Mouse (Mus musculus) intestine, embryonic 16.5 days (tissue): Measurements from ENCODE around the gene Gli2. TPM values are rescaled to one million over a fixed set of nuclear protein-coding genes. Genes with fewer than 3 reads are reported as not detected.

ENCODE experiments used
- ATAC-seq: fragments of 200-750 bp; cut with Nextera tagmentation; 2 replicates; pipeline ENCODE4 v1.8.0; 2017; ENCODE audit warnings: moderate TSS enrichment, moderate library complexity
- H3K27ac ChIP-seq: fragments of 300-500 bp; sonication (generic); 2 replicates; pipeline ENCODE4 v1.5.1; 2014; ENCODE audit warnings: mild to moderate bottlenecking, low read length
- H3K27me3 ChIP-seq: fragments of 300-500 bp; sonication (generic); replicated peaks from 2 replicates; pipeline ENCODE4 v1.6.1; 2014; ENCODE audit warnings: low read length, control low read depth, mixed read lengths; ENCODE audit not compliant: control insufficient read depth, insufficient read depth
- H3K36me3 ChIP-seq: fragments of 300-500 bp; sonication (generic); 2 replicates; pipeline ENCODE4 v1.6.1; 2014; ENCODE audit warnings: low read length, control low read depth; ENCODE audit not compliant: control insufficient read depth, insufficient read depth
- H3K4me1 ChIP-seq: fragments of 300-500 bp; sonication (generic); 2 replicates; pipeline ENCODE4 v1.6.1; 2014; ENCODE audit warnings: low read length, control low read depth, mixed read lengths; ENCODE audit not compliant: control insufficient read depth, insufficient read depth
- H3K4me2 ChIP-seq: fragments of 300-500 bp; sonication (generic); 2 replicates; pipeline ENCODE4 v1.6.1; 2014; ENCODE audit warnings: low read depth, low read length, control low read depth
- H3K4me3 ChIP-seq: fragments of 300-500 bp; sonication (generic); 2 replicates; pipeline ENCODE4 v1.5.1; 2014; ENCODE audit warnings: mild to moderate bottlenecking, low read length
- H3K9ac ChIP-seq: fragments of 300-500 bp; sonication (generic); 2 replicates; pipeline ENCODE4 v1.6.1; 2014; ENCODE audit warnings: low read depth, low read length
- H3K9me3 ChIP-seq: fragments of 300-500 bp; sonication (generic); 2 replicates; pipeline ENCODE4 v1.6.1; 2016; ENCODE audit warnings: low read length, control low read depth; ENCODE audit not compliant: control insufficient read depth
- WGBS: fragments of 180-500 bp; shearing (Covaris S2); extraction: QIAGEN DNeasy Blood & Tissue Kit; methylation state at CpG from one replicate; pipeline ENCODE4 v1.1.7; 2014; 5-methylcytosine and 5-hydroxymethylcytosine counted together
- polyA plus RNA-seq: library from polyadenylated mRNA; unstranded; fragments of >200 nt; fragmentation: Nextera tagmentation; extraction: Ambion mirVana; gene quantifications from 2 replicates; pipeline ENCODE4 v1.2.1, GENCODE M21; 2015

Gli2 gene
- polyA plus RNA-seq, 1 experiment from 2014 or later, result 5.4 TPM

- H3K27ac ChIP-seq, result no peak overlapping the region
- no peak overlapping the region for H3K4me3 ChIP-seq
- H3K27me3 ChIP-seq, result no peaks in the 10 kb centered on the region
- 29% methylated on average over 31 of the region's 31 CpGs for WGBS
- no peaks in the 10 kb centered on the region for H3K9me3 ChIP-seq
- peak overlapping the region; percentile 27; the same call in 1 of the 2 replicates for H3K9ac ChIP-seq
- peaks cover 7% of the 10 kb centered on the region; the same call in 1 of the 2 replicates for H3K4me1 ChIP-seq
- no peaks in the 10 kb centered on the region for H3K36me3 ChIP-seq
- H3K4me2 ChIP-seq, result peak overlapping the region; percentile 32
- peak; percentile 73 for ATAC-seq
Observed at GRCm38 (mm10) chr1:118825467-118826219, 227.8 kb downstream of the Gli2 start.

DNA sequence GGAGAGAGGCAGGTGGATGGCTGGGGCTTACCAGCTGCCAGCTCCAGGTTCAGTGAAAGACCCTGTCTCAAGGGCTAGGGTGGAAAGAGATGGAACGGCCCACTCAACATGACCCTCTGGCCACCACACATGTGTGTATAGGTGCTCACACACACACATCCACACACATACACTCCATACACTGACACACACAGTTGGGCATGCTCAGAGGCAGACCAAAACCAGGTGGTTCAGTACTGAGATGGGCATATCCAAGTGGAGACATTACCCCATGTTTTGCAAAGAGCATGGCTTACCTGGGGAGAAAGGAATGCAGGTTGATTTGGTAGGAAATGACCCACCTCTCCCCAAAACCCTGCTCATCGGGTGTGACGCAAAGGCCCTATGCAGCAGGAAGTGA lies 228.4 kb downstream of the Gli2 start:
- Histone ChIP-seq H3K27ac (no peak overlapping the region), H3K27me3 (no peaks in the 10 kb centered on the region), H3K36me3 (no peaks in the 10 kb centered on the region), H3K4me1 (peaks cover 7% of the 10 kb centered on the region; the same call in 1 of the 2 replicates), H3K4me3 (no peak overlapping the region), H3K9ac (no peak overlapping the region), H3K4me2 (no peak overlapping the region), H3K9me3 (no peaks in the 10 kb centered on the region)
- 0 out of 2 replicates have a peak, but pooled peaks have one; percentile 33 for ATAC-seq
- WGBS, result 56% methylated on average over 3 of the region's 3 CpGs

DNA sequence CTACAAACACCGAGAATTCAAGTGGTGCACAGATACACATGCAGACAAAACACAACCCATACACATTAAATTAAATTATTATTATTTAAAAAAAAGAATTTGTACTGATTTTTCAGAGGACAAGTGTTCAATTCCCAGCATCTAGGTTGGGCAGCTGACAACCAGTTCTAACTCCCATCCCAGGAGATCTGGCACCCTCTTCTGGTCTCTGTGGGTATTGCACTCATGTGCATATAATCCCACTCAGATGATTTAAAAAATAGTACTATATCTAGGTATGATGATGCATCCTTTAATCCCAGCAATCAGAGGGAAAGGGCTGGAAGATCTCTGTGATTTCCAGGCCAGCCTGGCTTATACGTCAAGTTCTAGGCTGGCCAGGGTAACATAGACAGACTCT lies 231.2 kb downstream of the Gli2 start:
- no peak for ATAC-seq
- H3K4me1 ChIP-seq, result peaks cover 7% of the 10 kb centered on the region; the same call in 1 of the 2 replicates
- 95% methylated on average over 2 of the region's 2 CpGs for whole genome bisulfite sequencing

GRCm38 (mm10) chr1:118815015-118815414 lies 238.4 kb downstream of the Gli2 start:
- Histone ChIP-seq H3K4me2 (no peak overlapping the region), H3K9ac (no peak overlapping the region), H3K27me3 (no peaks in the 10 kb centered on the region), H3K4me1 (no peaks in the 10 kb centered on the region), H3K4me3 (no peak overlapping the region), H3K27ac (no peak overlapping the region), H3K36me3 (no peaks in the 10 kb centered on the region), H3K9me3 (no peaks in the 10 kb centered on the region)
- WGBS, result 91% methylated on average over 2 of the region's 2 CpGs
- ATAC-seq, result no peak

More for the DNA sequence above, 231.2 kb downstream of the Gli2 start:
- H3K9me3 ChIP-seq, result no peaks in the 10 kb centered on the region
- H3K36me3 ChIP-seq, result no peaks in the 10 kb centered on the region
- no peak overlapping the region for H3K9ac ChIP-seq
- no peaks in the 10 kb centered on the region for H3K27me3 ChIP-seq
- no peak overlapping the region for H3K4me2 ChIP-seq
- no peak overlapping the region for H3K4me3 ChIP-seq
- no peak overlapping the region for H3K27ac ChIP-seq

DNA sequence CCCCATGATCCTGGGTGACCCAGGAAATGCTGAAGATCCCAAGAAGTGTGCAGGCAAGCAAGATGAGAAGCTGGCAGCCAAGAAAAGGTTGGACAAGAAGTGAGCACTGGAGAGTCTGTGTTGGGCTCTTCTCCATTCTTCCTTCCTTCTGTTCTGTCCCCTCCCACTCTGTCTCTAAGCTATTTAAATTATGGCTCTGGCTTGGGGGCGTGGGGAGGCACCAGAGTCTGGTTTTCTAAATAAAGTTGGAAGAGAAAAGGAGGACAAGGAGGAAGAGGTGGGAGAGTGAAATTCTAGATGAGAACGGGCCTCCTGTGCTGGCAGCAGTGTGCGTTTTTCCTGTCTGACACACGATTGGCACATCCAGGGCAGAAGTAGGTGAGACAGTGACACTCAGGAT lies 243.1 kb downstream of the Gli2 start:
- Histone ChIP-seq H3K4me2 (no peak overlapping the region), H3K4me1 (no peaks in the 10 kb centered on the region), H3K27ac (no peak overlapping the region), H3K9ac (no peak overlapping the region), H3K27me3 (no peaks in the 10 kb centered on the region), H3K36me3 (no peaks in the 10 kb centered on the region), H3K4me3 (no peak overlapping the region), H3K9me3 (no peaks in the 10 kb centered on the region)
- WGBS, result 70% methylated on average over 4 of the region's 4 CpGs
- ATAC-seq, result no peak

- H3K9ac ChIP-seq, result no peak overlapping the region
- no peaks in the 10 kb centered on the region for H3K36me3 ChIP-seq
- H3K4me3 ChIP-seq, result no peak overlapping the region
- H3K9me3 ChIP-seq, result no peaks in the 10 kb centered on the region
- no peaks in the 10 kb centered on the region for H3K27me3 ChIP-seq
- WGBS, result 92% methylated on average over 3 of the region's 3 CpGs
- H3K27ac ChIP-seq, result no peak overlapping the region
- no peak for ATAC-seq
- H3K4me1 ChIP-seq, result no peaks in the 10 kb centered on the region
- H3K4me2 ChIP-seq, result no peak overlapping the region
Observed at GRCm38 (mm10) chr1:118806727-118807126, 246.7 kb downstream of the Gli2 start.

- no peaks in the 10 kb centered on the region for H3K27me3 ChIP-seq
- no peak overlapping the region for H3K27ac ChIP-seq
- no peaks in the 10 kb centered on the region for H3K4me1 ChIP-seq
- no peaks in the 10 kb centered on the region for H3K9me3 ChIP-seq
- H3K36me3 ChIP-seq, result no peaks in the 10 kb centered on the region
- no peak for ATAC-seq
- no peak overlapping the region for H3K4me2 ChIP-seq
- H3K9ac ChIP-seq, result no peak overlapping the region
- WGBS, result 79% methylated on average over 5 of the region's 5 CpGs
- no peak overlapping the region for H3K4me3 ChIP-seq
Observed at GRCm38 (mm10) chr1:118802166-118802565, 251.3 kb downstream of the Gli2 start.

- Histone ChIP-seq H3K4me1 (no peaks in the 10 kb centered on the region), H3K4me3 (no peak overlapping the region), H3K27me3 (no peaks in the 10 kb centered on the region), H3K36me3 (no peaks in the 10 kb centered on the region), H3K4me2 (no peak overlapping the region), H3K27ac (no peak overlapping the region), H3K9me3 (no peaks in the 10 kb centered on the region), H3K9ac (no peak overlapping the region)
- ATAC-seq, result no peak
- WGBS, result 63% methylated on average over 7 of the region's 7 CpGs
Observed at GRCm38 (mm10) chr1:118799322-118800116, 253.9 kb downstream of the Gli2 start.

DNA sequence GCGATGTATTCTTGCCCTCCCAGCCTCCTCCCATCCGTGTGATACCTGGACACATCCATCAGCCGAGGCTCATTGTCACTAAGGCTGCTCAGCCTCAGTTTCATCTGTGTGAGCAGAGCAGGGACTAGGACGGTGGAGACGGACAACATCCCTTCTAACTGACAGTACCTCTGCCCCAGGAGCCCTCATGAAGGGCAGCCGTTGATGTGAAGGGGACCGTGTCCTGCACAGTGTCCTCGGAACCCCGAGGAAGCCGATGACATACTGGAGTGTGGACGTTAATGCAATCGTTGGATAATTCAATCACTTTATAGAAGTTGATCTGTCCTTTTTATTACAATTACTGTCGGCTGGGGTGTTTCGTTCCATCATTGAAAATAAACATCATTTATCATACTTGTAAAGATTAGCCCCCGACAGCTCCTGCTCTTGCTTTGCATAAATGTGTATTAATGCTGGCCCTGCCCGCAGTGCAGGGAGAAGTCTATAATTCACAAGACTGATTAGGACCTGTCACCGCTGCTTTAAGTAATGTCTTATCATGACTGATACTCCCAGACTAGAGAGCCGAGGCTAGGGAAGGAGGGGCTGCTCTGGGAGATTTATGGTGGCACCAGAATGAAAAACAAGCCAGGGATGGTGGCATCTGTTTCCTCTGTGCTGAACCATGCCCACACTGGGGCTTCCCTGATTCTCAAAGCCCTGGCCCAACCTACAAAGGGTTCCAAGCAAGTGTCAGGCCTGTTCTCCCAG lies 257.8 kb downstream of the Gli2 start:
- Histone ChIP-seq H3K27me3 (no peaks in the 10 kb centered on the region), H3K9me3 (no peaks in the 10 kb centered on the region), H3K36me3 (no peaks in the 10 kb centered on the region), H3K4me2 (no peak overlapping the region), H3K27ac (no peak overlapping the region), H3K9ac (no peak overlapping the region), H3K4me1 (no peaks in the 10 kb centered on the region), H3K4me3 (no peak overlapping the region)
- WGBS, result 44% methylated on average over 18 of the region's 18 CpGs
- no peak for ATAC-seq
